Mouse (Mus musculus): ENCODE data around the gene Pcyt1b. TPM values are rescaled to one million over a fixed set of nuclear protein-coding genes. Genes with fewer than 3 reads are reported as not detected.

The Pcyt1b gene
- total RNA-seq, 2 experiments from 2014 or later: 0.07 to 0.15 TPM

GRCm38 (mm10) chrX:93732975-93733748 lies 78.5 kb downstream of the Pcyt1b start:
- DNase-seq: no peak

- DNase-seq: no peak
These were observed 94.5 kb downstream of the Pcyt1b start for GRCm38 (mm10) chrX:93749165-93749564.

- no peak for DNase-seq
These were observed 95.9 kb downstream of the Pcyt1b start for GRCm38 (mm10) chrX:93750566-93750965.

- DNase-seq: peak in 1 of 2 experiments; percentile 9
These were observed 100.7 kb downstream of the Pcyt1b start for GRCm38 (mm10) chrX:93755210-93755842.

- DNase-seq: peak in 1 of 2 experiments; percentile 6
These were observed 102.3 kb downstream of the Pcyt1b start for GRCm38 (mm10) chrX:93756867-93757455.

- DNase-seq: no peak
These were observed 106.1 kb downstream of the Pcyt1b start for GRCm38 (mm10) chrX:93760770-93761169.

GRCm38 (mm10) chrX:93789562-93789961 lies 134.9 kb downstream of the Pcyt1b start:
- DNase-seq: no peak

- DNase-seq: peak; percentile 3 to 59
These were observed 138.5 kb downstream of the Pcyt1b start for GRCm38 (mm10) chrX:93793168-93793567.

Other genes starting within 250 kb of the Pcyt1b start
- gene Pola1, start 22.7 kb upstream of the Pcyt1b start, total RNA-seq (2021): 1 to 10 TPM; 4.9 to 5.5 TPM
- gene Pdk3, start 177.3 kb downstream of the Pcyt1b start, total RNA-seq (2021): 1 to 10 TPM; 2.6 to 4.0 TPM